Comparison of ENCODE assay signal across 10 mouse cellular contexts in genomic region chr12:15745752-15746151, GRCm38 (mm10).
DNase-seq lines count a peak whose midpoint lies in the region.
"Had no signal": no experiment of that assay in that cellular context is flagged by ENCODE, and none has a peak within 500 bp of the region (broad histone marks: within the 10 kb centered on the region; RNA-seq: fewer than 3 reads in every experiment).

No protein-coding gene starts in this region.

- peak; percentile 42 for DNase-seq in kidney, postnatal 10 days
- no peak for DNase-seq in kidney, adult 8-10 months
- peak; percentile 24 for DNase-seq in retina, postnatal 1 day
- DNase-seq in retina, embryonic 14.5 days (ENCODE audit: low spot score) = no peak
- peak; percentile 35 for DNase-seq in gastrocnemius, postnatal 14 days
- DNase-seq in heart, postnatal 36 days = peak; percentile 27 to 38
- DNase-seq in cerebellum, adult 8-10 months = no peak
- no peak for DNase-seq in cerebellum, postnatal 25 days
- DNase-seq: embryo, embryonic 11 days; thymus, adult 18-20 months had no signal

- intact Hi-C loops in gastrocnemius, postnatal 14 days (cut with DNase I; ENCODE audit: low total_unique reads) = no loop called here
- intact Hi-C loops in heart, postnatal 36 days (cut with DNase I) = no loop called here

Comparison
In these comparisons a context has a peak if more than half of its experiments do, and no peak if none do; other contexts are left out.
1. DNase-seq: peak in kidney, postnatal 10 days (single experiment), retina, postnatal 1 day (single experiment), gastrocnemius, postnatal 14 days (single experiment) and heart, postnatal 36 days (2 of 2); none in kidney, adult 8-10 months (0 of 2), retina, embryonic 14.5 days (single experiment), cerebellum, adult 8-10 months (single experiment) and cerebellum, postnatal 25 days (0 of 2).